Mouse (Mus musculus) bone marrow, adult 2 months (tissue): ENCODE data around the gene Rbm39.

Source experiments
- CTCF ChIP-seq: fragments of 200-500 bp; IDR thresholded peaks from 2 replicates; pipeline ENCODE4 v1.5.1; 2011; ENCODE audit warnings: low read length, control low read depth; ENCODE audit not compliant: control insufficient read depth, insufficient read depth
- POLR2A ChIP-seq: fragments of 200-500 bp; IDR thresholded peaks from 2 replicates; pipeline ENCODE4 v1.6.1; 2011; ENCODE audit warnings: low read depth, mild to moderate bottlenecking, control low read depth, low read length, borderline replicate concordance; ENCODE audit not compliant: control insufficient read depth

GRCm38 (mm10) chr2:156123731-156124130 is 56.3 kb downstream of the Rbm39 start:
- TF ChIP-seq CTCF (no peak), POLR2A (no peak)
